1 mouse cellular context compared by ENCODE assay signal in the genomic region with DNA sequence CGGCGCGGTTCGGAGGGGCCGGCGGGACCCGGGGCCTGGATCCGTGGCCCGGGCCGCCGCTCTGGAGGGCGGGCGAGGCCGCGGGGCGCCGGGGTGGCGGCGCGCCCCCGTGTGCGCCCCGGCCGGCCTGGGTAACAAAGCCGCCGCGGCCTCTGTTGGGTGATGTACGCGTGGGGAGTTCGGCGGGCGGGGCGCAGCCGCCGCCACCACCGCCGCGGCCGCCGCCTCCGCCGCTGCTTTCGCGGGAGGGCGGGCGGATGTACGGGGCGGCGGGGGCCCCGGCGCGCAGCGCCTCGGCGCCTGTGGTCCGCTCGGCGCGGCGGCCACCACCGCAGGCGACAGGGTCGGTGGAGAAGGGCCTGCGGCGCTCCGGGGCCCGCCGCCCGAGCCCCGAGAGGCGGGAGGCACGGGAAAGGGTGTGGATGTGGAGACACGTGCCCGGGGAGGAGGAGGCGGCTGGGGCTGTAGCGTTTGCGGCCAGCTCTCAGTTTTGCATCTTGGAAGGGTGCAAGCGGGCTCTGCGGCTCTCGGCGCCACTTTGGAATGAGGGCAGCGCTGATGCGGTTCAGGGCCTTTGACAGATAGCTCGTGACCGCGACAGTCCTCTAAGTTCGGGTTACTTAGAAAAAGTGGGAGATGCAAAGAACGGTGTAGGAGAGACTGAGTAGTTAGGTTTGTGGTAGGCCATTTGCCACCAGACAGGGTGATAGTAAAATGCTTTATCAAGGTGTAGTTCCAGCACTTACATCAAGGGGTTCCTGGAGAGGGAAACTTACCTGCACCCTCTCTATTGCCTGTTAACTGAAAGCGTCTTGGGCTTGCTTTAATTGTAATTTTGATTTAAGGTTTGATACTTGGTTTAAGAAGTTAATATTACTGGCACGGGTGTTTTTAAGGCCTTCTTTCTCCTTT.
A peak's percentile ranks its signal among the peaks of the same experiment; 100 is the strongest.
TF ChIP-seq lines count a peak whose summit lies in the region.

No protein-coding gene starts in this region.

TF ChIP-seq in CH12.LX, 34 proteins besides CTCF, POLR2A, EP300 and RAD21:
- no peak for TF ChIP-seq PAX5 (IDR thresholded peaks at IDR 0.05; ENCODE audit: low read length)
- TF ChIP-seq TCF12 (IDR thresholded peaks at IDR 0.05; ENCODE audit: low read depth, low read length), result no peak
- TF ChIP-seq GABPA (IDR thresholded peaks at IDR 0.05; ENCODE audit: insufficient replicate concordance, low read depth, low read length), result no peak
- TF ChIP-seq JUN (IDR thresholded peaks at IDR 0.05; ENCODE audit: insufficient read depth, low read depth, low read length), result no peak
- TF ChIP-seq BHLHE40 (IDR thresholded peaks at IDR 0.05; ENCODE audit: low read depth, low read length), result peak; percentile 71
